Mouse (Mus musculus) urinary bladder, postnatal 25 days (tissue): ENCODE data around the gene Rpl39.

Experiments
- DNase-seq: peaks from one replicate; pipeline ENCODE4 v3.0.0; 2022; ENCODE audit warnings: low spot score

Rpl39 gene

GRCm38 (mm10) chrX:37067299-37067698, 17.9 kb downstream of the Rpl39 start:
- no peak for DNase-seq

GRCm38 (mm10) chrX:37063902-37064301, 21.3 kb downstream of the Rpl39 start:
- no peak for DNase-seq

GRCm38 (mm10) chrX:37048890-37049823, 36.0 kb downstream of the Rpl39 start:
- no peak for DNase-seq

GRCm38 (mm10) chrX:37048066-37048889, 36.9 kb downstream of the Rpl39 start, which contains the start of gene Sowahd:
Sowahd (plus strand) TSS chrX:37048845.
- no peak for DNase-seq

GRCm38 (mm10) chrX:37042726-37043125, 42.5 kb downstream of the Rpl39 start:
- DNase-seq = peak; percentile 34
